Mouse (Mus musculus) CH12.LX (cell line): ENCODE results near the gene Srarp. TPM values are rescaled to one million over a fixed set of nuclear protein-coding genes. Genes with fewer than 3 reads are reported as not detected.

ENCODE experiments used
- DNase-seq: peaks from one replicate; pipeline ENCODE4 v3.0.0-alpha.2; 2013; ENCODE audit errors: extremely low read depth
- H3K27ac ChIP-seq: 2 replicates; pipeline ENCODE4 v1.5.1; 2012; ENCODE audit warnings: low read depth, mild to moderate bottlenecking, control low read depth, moderate library complexity; ENCODE audit not compliant: insufficient read depth
- H3K27me3 ChIP-seq: replicated peaks from 2 replicates; pipeline ENCODE3; 2012; ENCODE audit warnings: inconsistent platforms
- H3K36me3 ChIP-seq, 2 experiments: replicated peaks in 1 of 2; 2 replicates each; pipeline versions ENCODE3 to v1.6.1; 2012; ENCODE audit warnings: inconsistent platforms in 1 of 2, low read length in 1 of 2, mild to moderate bottlenecking in 1 of 2, mixed read lengths in 1 of 2, moderate library complexity in 1 of 2; ENCODE audit not compliant: control insufficient read depth in 1 of 2, insufficient read depth in 1 of 2
- H3K4me1 ChIP-seq, 2 experiments: 2 replicates each; pipeline ENCODE4 v1.6.1; 2012; ENCODE audit warnings: inconsistent platforms in 1 of 2, moderate library complexity in 1 of 2; ENCODE audit not compliant: insufficient read depth in 2 of 2, control insufficient read depth in 1 of 2
- H3K4me2 ChIP-seq: 2 replicates; pipeline ENCODE4 v1.6.1; 2012; ENCODE audit warnings: low read depth, mild to moderate bottlenecking, control low read depth; ENCODE audit not compliant: poor library complexity, insufficient read depth, severe bottlenecking
- H3K4me3 ChIP-seq, 3 experiments: fragments of 150-350 bp in 1 of 3; sonication (generic) in 1 of 3; replicated peaks in 1 of 3; 2 replicates each; pipeline versions ENCODE3 to v1.5.1; 2011 to 2012; ENCODE audit warnings: low read depth in 2 of 3, low read length in 2 of 3, mild to moderate bottlenecking in 2 of 3, moderate library complexity in 2 of 3, control low read depth in 1 of 3, improper control_type of control experiment in 1 of 3, inconsistent platforms in 1 of 3, mixed read lengths in 1 of 3; ENCODE audit not compliant: poor library complexity in 1 of 3
- H3K79me2 ChIP-seq: replicated peaks from 2 replicates; pipeline ENCODE4 v1.6.1; 2012; ENCODE audit warnings: mild to moderate bottlenecking, moderate library complexity; ENCODE audit not compliant: control insufficient read depth, poor library complexity, insufficient read depth, severe bottlenecking; ENCODE audit errors: extremely low read depth
- H3K9ac ChIP-seq: 2 replicates; pipeline ENCODE4 v1.6.1; 2012; ENCODE audit warnings: low read depth, mild to moderate bottlenecking, control low read depth, moderate library complexity; ENCODE audit not compliant: insufficient read depth
- H3K9me3 ChIP-seq: replicated peaks from 2 replicates; pipeline ENCODE3; 2012; ENCODE audit warnings: low read length, inconsistent platforms, mixed read lengths
- CHD1 ChIP-seq: IDR thresholded peaks from 2 replicates; pipeline ENCODE4 v1.6.1; 2012; ENCODE audit warnings: low read depth, low read length, improper control_type of control experiment, inconsistent platforms
- CTCF ChIP-seq, 2 experiments: IDR thresholded peaks in 1 of 2; conservative IDR thresholded peaks in 1 of 2; 2 replicates each; pipeline ENCODE4 v1.5.1; 2011 to 2012; ENCODE audit warnings: low read depth in 2 of 2, low read length in 2 of 2, improper control_type of control experiment in 1 of 2, inconsistent platforms in 1 of 2, mild to moderate bottlenecking in 1 of 2, moderate library complexity in 1 of 2
- ELF1 ChIP-seq: IDR thresholded peaks from 2 replicates; pipeline ENCODE4 v1.6.1; 2014; ENCODE audit warnings: low read depth, mild to moderate bottlenecking, inconsistent platforms, low read length, improper control_type of control experiment
- GABPA ChIP-seq: IDR thresholded peaks from 2 replicates; pipeline ENCODE4 v1.6.1; 2012; ENCODE audit warnings: low read depth, low read length, improper control_type of control experiment, inconsistent platforms; ENCODE audit not compliant: insufficient replicate concordance
- MAZ ChIP-seq: IDR thresholded peaks from 2 replicates; pipeline ENCODE4 v1.6.1; 2012; ENCODE audit warnings: low read depth, mild to moderate bottlenecking, inconsistent platforms, low read length, improper control_type of control experiment, moderate library complexity
- MEF2A ChIP-seq: IDR thresholded peaks from 2 replicates; pipeline ENCODE4 v1.6.1; 2014; ENCODE audit warnings: low read depth, mild to moderate bottlenecking, inconsistent platforms, low read length, improper control_type of control experiment, borderline replicate concordance
- MYC ChIP-seq: IDR thresholded peaks from 2 replicates; pipeline ENCODE4 v1.6.1; 2011; ENCODE audit warnings: low read depth, mild to moderate bottlenecking, improper control_type of control experiment, low read length
- POLR2A ChIP-seq: IDR thresholded peaks from 2 replicates; pipeline ENCODE4 v1.6.1; 2011; ENCODE audit warnings: low read depth, mild to moderate bottlenecking, improper control_type of control experiment, low read length
- POLR2AphosphoS2 ChIP-seq: IDR thresholded peaks from 2 replicates; pipeline ENCODE4 v1.6.1; 2011; ENCODE audit warnings: low read depth, low read length, improper control_type of control experiment
- RAD21 ChIP-seq: IDR thresholded peaks from 2 replicates; pipeline ENCODE4 v1.6.1; 2011; ENCODE audit warnings: low read depth, mild to moderate bottlenecking, low read length, improper control_type of control experiment, moderate library complexity
- RCOR1 ChIP-seq: conservative IDR thresholded peaks from 2 replicates; pipeline ENCODE4 v1.6.1; 2012; ENCODE audit warnings: low read depth, mild to moderate bottlenecking, inconsistent platforms, low read length, improper control_type of control experiment
- SIN3A ChIP-seq: IDR thresholded peaks from 2 replicates; pipeline ENCODE4 v1.6.1; 2012; ENCODE audit warnings: low read length, improper control_type of control experiment, inconsistent platforms
- SMC3 ChIP-seq: IDR thresholded peaks from 2 replicates; pipeline ENCODE4 v1.6.1; 2011; ENCODE audit warnings: low read depth, low read length, improper control_type of control experiment
- TBP ChIP-seq: conservative IDR thresholded peaks from 2 replicates; pipeline ENCODE4 v1.6.1; 2011; ENCODE audit warnings: low read depth, low read length, improper control_type of control experiment
- USF1 ChIP-seq: IDR thresholded peaks from 2 replicates; pipeline ENCODE4 v1.6.1; 2014; ENCODE audit warnings: low read depth, mild to moderate bottlenecking, inconsistent platforms, low read length, improper control_type of control experiment
- USF2 ChIP-seq: conservative IDR thresholded peaks from 2 replicates; pipeline ENCODE4 v1.6.1; 2011; ENCODE audit warnings: low read depth, low read length, improper control_type of control experiment
- ZC3H11A ChIP-seq: IDR thresholded peaks from 2 replicates; pipeline ENCODE4 v1.6.1; 2012; ENCODE audit warnings: low read depth, mild to moderate bottlenecking, inconsistent platforms, low read length, improper control_type of control experiment
- ZKSCAN1 ChIP-seq: IDR thresholded peaks from 2 replicates; pipeline ENCODE4 v1.6.1; 2012; ENCODE audit warnings: low read depth, inconsistent platforms, low read length, improper control_type of control experiment, borderline replicate concordance
- ZMIZ1 ChIP-seq: IDR thresholded peaks from 2 replicates; pipeline ENCODE4 v1.6.1; 2012; ENCODE audit warnings: low read depth, mild to moderate bottlenecking, inconsistent platforms, low read length, improper control_type of control experiment
- dilution Hi-C: fragments of 300-500 bp; cut with MboI; formaldehyde crosslinking; loops from 2 replicates; pipeline ENCODE4 v1.14.3; 2020; ENCODE audit warnings: low sequenced_read_pairs; ENCODE audit not compliant: extremely low pct_unique_long_range_greater_than_20kb, extremely low pct_ligation_motif_present
- in situ Hi-C: fragments of 300-500 bp; cut with MboI; formaldehyde crosslinking; loops from 3 replicates; pipeline ENCODE4 v1.14.3; 2019; ENCODE audit warnings: low sequenced_read_pairs, low pct_ligation_motif_present, low pct_unique_long_range_greater_than_20kb, mixed read lengths
- polyA plus RNA-seq: library from polyadenylated mRNA; unstranded; fragments of >175 nt; gene quantifications from 2 replicates; pipeline ENCODE4 v1.2.1, GENCODE M21; 2012; ENCODE audit warnings: low read depth; ENCODE audit not compliant: insufficient read length
- total RNA-seq, 2 experiments: library from RNA; depleted of rRNA; stranded (reverse); fragments of 300-350 nt in 1 of 2; fragments of >200 nt in 1 of 2; gene quantifications; 2 replicates each; pipeline ENCODE4 v1.2.3; 2012 to 2014

Gene Srarp
- total and polyA plus RNA-seq, 3 experiments: not detected

DNA sequence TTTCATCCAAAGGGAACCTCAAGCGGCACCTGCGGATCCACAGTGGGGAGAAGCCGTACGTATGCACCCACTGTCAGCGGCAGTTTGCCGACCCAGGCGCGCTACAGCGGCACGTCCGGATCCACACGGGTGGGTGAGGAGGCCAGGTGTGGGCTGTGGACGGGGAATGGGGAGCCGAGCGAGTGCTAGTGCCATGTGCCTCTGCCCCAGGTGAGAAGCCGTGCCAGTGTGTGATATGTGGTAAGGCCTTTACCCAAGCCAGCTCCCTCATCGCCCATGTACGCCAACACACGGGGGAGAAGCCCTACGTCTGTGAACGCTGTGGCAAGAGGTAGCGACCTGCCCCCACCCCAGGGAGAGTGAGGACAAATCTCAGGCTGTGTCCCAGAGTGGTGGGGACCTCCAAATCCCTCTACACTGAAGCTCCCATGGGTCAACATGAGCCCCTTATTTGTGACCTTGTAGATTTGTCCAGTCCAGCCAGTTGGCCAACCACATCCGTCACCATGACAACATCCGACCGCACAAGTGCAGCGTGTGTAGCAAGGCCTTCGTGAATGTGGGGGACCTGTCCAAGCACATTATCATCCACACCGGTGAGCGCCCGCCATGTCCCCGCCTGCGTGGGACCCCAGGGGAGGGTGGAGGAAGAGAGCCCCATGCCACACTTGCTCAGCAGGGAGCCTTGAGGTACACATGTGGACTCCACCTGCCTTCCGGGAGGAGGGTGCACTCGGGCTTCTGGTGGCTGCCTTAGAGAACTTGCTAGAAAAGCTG lies 29.8 kb upstream of the Srarp start:
- in situ Hi-C loops: no loop called here
- no peak for TF ChIP-seq POLR2AphosphoS2
- no peak for TF ChIP-seq ZMIZ1
- no peak; the same call in 1 of the 2 replicates for TF ChIP-seq POLR2A
- TF ChIP-seq SMC3: no peak
- TF ChIP-seq TBP: no peak
- no peak for TF ChIP-seq USF2
- peaks cover 88 to 98% of the 10 kb centered on the region in 2 experiments for H3K36me3 ChIP-seq
- H3K79me2 ChIP-seq: no peaks in the 10 kb centered on the region
- H3K9ac ChIP-seq: no peak overlapping the region
- dilution Hi-C loops: no loop called here
- no peaks in the 10 kb centered on the region for H3K9me3 ChIP-seq
- DNase-seq: no peak
- no peak overlapping the region for H3K27ac ChIP-seq
- H3K4me2 ChIP-seq: no peak overlapping the region
- H3K27me3 ChIP-seq: no peaks in the 10 kb centered on the region
- H3K4me1 ChIP-seq: no peaks in the 10 kb centered on the region
- no peak overlapping the region for H3K4me3 ChIP-seq

DNA sequence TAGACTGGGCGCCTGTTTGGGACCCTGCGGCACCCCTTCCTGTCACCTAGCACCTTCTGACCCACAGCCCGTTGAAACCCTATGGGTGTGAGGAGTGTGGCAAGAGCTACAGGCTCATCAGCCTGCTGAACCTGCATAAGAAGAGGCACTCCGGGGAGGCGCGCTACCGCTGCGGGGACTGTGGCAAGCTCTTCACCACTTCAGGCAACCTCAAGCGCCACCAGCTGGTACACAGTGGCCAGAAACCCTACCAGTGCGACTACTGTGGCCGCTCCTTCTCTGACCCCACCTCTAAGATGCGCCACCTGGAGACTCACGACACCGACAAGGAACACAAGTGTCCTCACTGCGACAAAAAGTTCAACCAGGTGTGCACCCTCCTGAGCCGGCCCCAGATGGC lies 28.8 kb upstream of the Srarp start:
- no peak overlapping the region for H3K27ac ChIP-seq
- no peak overlapping the region for H3K9ac ChIP-seq
- peaks cover 87 to 98% of the 10 kb centered on the region in 2 experiments for H3K36me3 ChIP-seq
- dilution Hi-C loops: no loop called here
- H3K4me2 ChIP-seq: no peak overlapping the region
- DNase-seq: no peak
- H3K4me1 ChIP-seq: no peaks in the 10 kb centered on the region
- H3K4me3 ChIP-seq: no peak overlapping the region
- no peaks in the 10 kb centered on the region for H3K79me2 ChIP-seq
- H3K27me3 ChIP-seq: no peaks in the 10 kb centered on the region
- H3K9me3 ChIP-seq: no peaks in the 10 kb centered on the region
- TF ChIP-seq MYC: no peak
- no peak for TF ChIP-seq SIN3A
- no peak for TF ChIP-seq GABPA
- no peak for TF ChIP-seq ZC3H11A
- TF ChIP-seq ZKSCAN1: no peak
- no peak; a peak in 1 of 4 replicates for TF ChIP-seq CTCF (conservative IDR thresholded peaks at IDR 0.05 in 1 of 2, IDR thresholded peaks at IDR 0.05 in 1 of 2; ENCODE audit: low read depth in 2 of 2, low read length in 2 of 2)
- TF ChIP-seq MAZ: no peak
- in situ Hi-C loops: no loop called here

DNA sequence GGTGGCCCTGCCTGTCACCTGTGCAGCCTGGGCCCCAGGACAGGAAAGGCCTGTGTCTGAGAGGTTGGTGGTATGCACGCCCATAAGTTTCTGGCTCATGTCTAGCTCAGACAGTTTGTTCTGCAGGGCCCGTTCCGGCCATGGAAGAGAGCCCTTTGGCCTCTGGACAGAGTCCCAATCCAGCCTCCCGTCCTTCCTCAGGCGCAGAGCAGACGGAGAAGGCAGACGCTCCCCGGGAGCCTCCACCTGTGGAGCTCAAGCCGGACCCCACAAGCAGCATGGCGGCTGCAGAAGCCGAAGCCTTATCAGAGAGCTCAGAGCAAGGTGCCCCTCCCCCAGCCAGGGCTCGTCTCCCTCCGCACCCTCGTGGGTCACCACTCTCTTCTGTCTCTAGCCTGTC lies 27.6 kb upstream of the Srarp start:
- Histone ChIP-seq H3K4me2 (no peak overlapping the region), H3K27me3 (no peaks in the 10 kb centered on the region), H3K27ac (no peak overlapping the region), H3K79me2 (no peaks in the 10 kb centered on the region; the same call in 1 of the 2 replicates), H3K4me1 (peaks cover 0 to 1% of the 10 kb centered on the region in 2 experiments; a peak in 1 of 4 replicates), H3K36me3 (peaks cover 77 to 98% of the 10 kb centered on the region in 2 experiments), H3K9ac (no peak overlapping the region), H3K9me3 (no peaks in the 10 kb centered on the region), H3K4me3 (no peak overlapping the region)
- dilution Hi-C loops (no loop called here), in situ Hi-C loops (no loop called here)
- TF ChIP-seq ELF1: no peak
- TF ChIP-seq CHD1: no peak
- no peak for TF ChIP-seq MEF2A
- TF ChIP-seq RAD21: no peak
- no peak for TF ChIP-seq USF1
- no peak for TF ChIP-seq POLR2AphosphoS2
- no peak for TF ChIP-seq RCOR1
- no peak for TF ChIP-seq ZMIZ1
- TF ChIP-seq ZC3H11A: no peak
- TF ChIP-seq GABPA: no peak
- no peak for DNase-seq
